Mouse (Mus musculus) megakaryocyte, embryonic 14.5 days (primary cell): ENCODE measurements around the gene 5730522E02Rik.

Experiments
- FLI1 ChIP-seq: IDR thresholded peaks from 2 replicates; pipeline ENCODE4 v1.6.1; 2012; ENCODE audit warnings: low read length, inconsistent platforms, mixed read lengths
- GATA1 ChIP-seq: IDR thresholded peaks from 3 replicates; pipeline ENCODE4 v1.6.1; 2012; ENCODE audit warnings: mixed read lengths, low read length, inconsistent platforms, borderline replicate concordance

DNA sequence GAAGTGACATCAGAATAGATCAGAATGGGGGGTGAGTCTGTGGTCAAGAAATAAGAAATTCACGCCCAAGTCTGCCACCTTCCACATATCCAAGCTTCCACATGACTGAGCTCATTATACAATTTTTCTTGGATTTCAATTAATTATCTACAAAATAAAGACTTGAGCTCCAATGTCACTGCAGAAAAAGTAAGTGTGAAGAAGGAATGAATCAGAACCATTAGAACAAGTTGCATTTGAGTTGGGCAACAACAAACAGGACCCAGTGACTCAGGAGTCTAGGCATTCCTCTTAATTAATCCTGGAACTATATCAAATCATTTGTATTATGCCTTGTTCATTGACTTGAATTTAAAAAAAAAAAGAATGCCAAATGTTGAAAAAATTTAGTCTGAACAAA lies 422.9 kb downstream of the 5730522E02Rik start:
- TF ChIP-seq GATA1, result no peak
- TF ChIP-seq FLI1, result no peak
